Mouse (Mus musculus) gastrocnemius, adult 8-10 months (tissue): ENCODE data around the gene Fyn. TPM values are rescaled to one million over a fixed set of nuclear protein-coding genes. Genes with fewer than 3 reads are reported as not detected.

Experiments
- DNase-seq, 2 experiments: peaks; one replicate each; pipeline ENCODE4 v3.0.0; 2022; ENCODE audit warnings: low spot score in 2 of 2
- total RNA-seq, 4 experiments: library from RNA; stranded (reverse); gene quantifications; 2 replicates each; pipeline ENCODE4 v1.2.4; 2022

Fyn gene
- total RNA-seq, 4 experiments from 2014 or later, result 2.8 to 7.3 (median 5.7) TPM

GRCm38 (mm10) chr10:39443122-39443521, 74.5 kb downstream of the Fyn start:
- no peak for DNase-seq

GRCm38 (mm10) chr10:39443947-39444346, 75.3 kb downstream of the Fyn start:
- DNase-seq, result no peak

GRCm38 (mm10) chr10:39445870-39446269, 77.2 kb downstream of the Fyn start:
- no peak for DNase-seq

GRCm38 (mm10) chr10:39446706-39447105, 78.1 kb downstream of the Fyn start:
- DNase-seq, result no peak

- no peak for DNase-seq
Measured at GRCm38 (mm10) chr10:39449179-39449578, 80.5 kb downstream of the Fyn start.

- no peak for DNase-seq
Measured at GRCm38 (mm10) chr10:39450356-39450755, 81.7 kb downstream of the Fyn start.

- no peak for DNase-seq
Measured at GRCm38 (mm10) chr10:39451065-39451464, 82.4 kb downstream of the Fyn start.

- no peak for DNase-seq
Measured at GRCm38 (mm10) chr10:39451918-39452624, 83.4 kb downstream of the Fyn start.

- no peak for DNase-seq
Measured at GRCm38 (mm10) chr10:39455344-39455743, 86.7 kb downstream of the Fyn start.

- DNase-seq, result no peak
Measured at GRCm38 (mm10) chr10:39455857-39456620, 87.4 kb downstream of the Fyn start.

GRCm38 (mm10) chr10:39456776-39457175, 88.1 kb downstream of the Fyn start:
- no peak for DNase-seq

- DNase-seq, result no peak
Measured at GRCm38 (mm10) chr10:39457281-39457680, 88.6 kb downstream of the Fyn start.

GRCm38 (mm10) chr10:39458766-39459699, 90.4 kb downstream of the Fyn start:
- DNase-seq, result no peak

- no peak for DNase-seq
Measured at GRCm38 (mm10) chr10:39460621-39461020, 92.0 kb downstream of the Fyn start.

GRCm38 (mm10) chr10:39461909-39462308, 93.3 kb downstream of the Fyn start:
- no peak for DNase-seq

- no peak for DNase-seq
Measured at GRCm38 (mm10) chr10:39462711-39463110, 94.1 kb downstream of the Fyn start.

GRCm38 (mm10) chr10:39464383-39464782, 95.7 kb downstream of the Fyn start:
- DNase-seq, result no peak

GRCm38 (mm10) chr10:39467317-39467716, 98.7 kb downstream of the Fyn start:
- DNase-seq, result peak; percentile 30 to 62

- DNase-seq, result no peak
Measured at GRCm38 (mm10) chr10:39467821-39468220, 99.2 kb downstream of the Fyn start.

- no peak for DNase-seq
Measured at GRCm38 (mm10) chr10:39468576-39468975, 99.9 kb downstream of the Fyn start.

- DNase-seq, result no peak
Measured at GRCm38 (mm10) chr10:39469341-39469740, 100.7 kb downstream of the Fyn start.

GRCm38 (mm10) chr10:39470321-39470720, 101.7 kb downstream of the Fyn start:
- DNase-seq, result peak in 1 of 2 experiments; percentile 60
